Mouse (Mus musculus) macrophage (primary cell): Measurements from ENCODE around the gene Spint2. TPM values are rescaled to one million over a fixed set of nuclear protein-coding genes. Genes with fewer than 3 reads are reported as not detected.
"Not testable (repeated sequence)": the region's sequence is repeated elsewhere in the genome, so short reads cannot be mapped to it uniquely, and the experiment has no call there.

Experiments
- H3K27ac ChIP-seq: fragments of 350-480 bp; formaldehyde crosslinking; 2 replicates; pipeline ENCODE4 v1.9.0; 2021
- H3K36me3 ChIP-seq: fragments of 350-480 bp; formaldehyde crosslinking; 2 replicates; pipeline ENCODE4 v1.9.0; 2021; ENCODE audit errors: inconsistent target
- H3K4me3 ChIP-seq: fragments of 350-480 bp; formaldehyde crosslinking; 2 replicates; pipeline ENCODE4 v1.9.0; 2021; ENCODE audit errors: inconsistent target
- H3K79me2 ChIP-seq: fragments of 350-480 bp; formaldehyde crosslinking; 2 replicates; pipeline ENCODE4 v1.9.0; 2021; ENCODE audit errors: inconsistent target
- WGBS: methylation state at CpG from one replicate; pipeline ENCODE4 v1.1.7; 2026; ENCODE audit warnings: inconsistent platforms; ENCODE audit not compliant: missing documents; 5-methylcytosine and 5-hydroxymethylcytosine counted together
- polyA plus RNA-seq: library from polyadenylated mRNA; stranded (reverse); fragments of 250-400 nt; gene quantifications from 3 replicates; pipeline ENCODE4 v1.2.4, GENCODE M21; 2018; ENCODE audit warnings: inconsistent platforms

Spint2 gene
- polyA plus RNA-seq, 1 experiment from 2014 or later = 0.72 TPM

- 52% methylated on average over 15 of the region's 19 CpGs for WGBS
- H3K4me3 ChIP-seq = no peak overlapping the region
- H3K79me2 ChIP-seq = no peaks in the 10 kb centered on the region
- no peak overlapping the region for H3K27ac ChIP-seq
- H3K36me3 ChIP-seq = peaks cover 9% of the 10 kb centered on the region; the same call in 1 of the 2 replicates
Measured at GRCm38 (mm10) chr7:29247706-29248105, 34.0 kb downstream of the Spint2 start.

- Histone ChIP-seq H3K4me3 (no peak overlapping the region), H3K79me2 (no peaks in the 10 kb centered on the region; the same call in 1 of the 2 replicates), H3K27ac (no peak overlapping the region), H3K36me3 (peaks cover 9% of the 10 kb centered on the region; the same call in 1 of the 2 replicates)
- 29% methylated on average over 7 of the region's 16 CpGs for WGBS
Measured at GRCm38 (mm10) chr7:29247314-29247700, 34.4 kb downstream of the Spint2 start.

GRCm38 (mm10) chr7:29246619-29247313, 34.9 kb downstream of the Spint2 start:
- WGBS = 91% methylated on average over 21 of the region's 21 CpGs
- Histone ChIP-seq H3K79me2 (peaks cover 3% of the 10 kb centered on the region; the same call in 1 of the 2 replicates), H3K4me3 (no peak overlapping the region), H3K27ac (no peak overlapping the region), H3K36me3 (peaks cover 9% of the 10 kb centered on the region; the same call in 1 of the 2 replicates)

GRCm38 (mm10) chr7:29246015-29246414, 35.7 kb downstream of the Spint2 start:
- no peak overlapping the region for H3K27ac ChIP-seq
- H3K36me3 ChIP-seq = peaks cover 9% of the 10 kb centered on the region; the same call in 1 of the 2 replicates
- H3K4me3 ChIP-seq = no peak overlapping the region
- H3K79me2 ChIP-seq = peaks cover 9% of the 10 kb centered on the region; the same call in 1 of the 2 replicates
- WGBS = 91% methylated on average over 5 of the region's 5 CpGs

- H3K4me3 ChIP-seq = no peak overlapping the region
- H3K79me2 ChIP-seq = peaks cover 19% of the 10 kb centered on the region; the same call in 1 of the 2 replicates
- peaks cover 9% of the 10 kb centered on the region; the same call in 1 of the 2 replicates for H3K36me3 ChIP-seq
- 96% methylated on average over 7 of the region's 7 CpGs for WGBS
- H3K27ac ChIP-seq = no peak overlapping the region
Measured at GRCm38 (mm10) chr7:29244732-29245416, 36.8 kb downstream of the Spint2 start.

- H3K36me3 ChIP-seq = no peaks in the 10 kb centered on the region
- under 1% methylated on average over 60 of the region's 60 CpGs for WGBS
- peaks cover 31% of the 10 kb centered on the region; the same call in 1 of the 2 replicates for H3K79me2 ChIP-seq
Measured at GRCm38 (mm10) chr7:29238019-29238967, 43.4 kb downstream of the Spint2 start, which contains the start of gene Yif1b. Gene Yif1b (plus strand): TSS chr7:29238329.

GRCm38 (mm10) chr7:29237596-29237995, 44.1 kb downstream of the Spint2 start:
- WGBS = 24% methylated on average over 6 of the region's 6 CpGs
- H3K4me3 ChIP-seq = peak overlapping the region; percentile 7; the same call in 1 of the 2 replicates

More at GRCm38 (mm10) chr7:29238019-29238967, 43.4 kb downstream of the Spint2 start, which contains the start of gene Yif1b:
- Histone ChIP-seq H3K27ac (peak within 1 kb of the TSS; percentile 83), H3K4me3 (peak within 1 kb of the TSS; percentile 73)

GRCm38 (mm10) chr7:29236593-29236992, 45.1 kb downstream of the Spint2 start:
- Histone ChIP-seq H3K79me2 (peaks cover 34% of the 10 kb centered on the region), H3K27ac (no peak overlapping the region), H3K4me3 (no peak overlapping the region), H3K36me3 (no peaks in the 10 kb centered on the region)
- WGBS = 95% methylated on average over 4 of the region's 4 CpGs

More at GRCm38 (mm10) chr7:29237596-29237995, 44.1 kb downstream of the Spint2 start:
- Histone ChIP-seq H3K27ac (peak overlapping the region; percentile 83), H3K79me2 (peaks cover 32% of the 10 kb centered on the region; the same call in 1 of the 2 replicates)
- not testable (repeated sequence) for H3K36me3 ChIP-seq

GRCm38 (mm10) chr7:29234661-29235060, 47.1 kb downstream of the Spint2 start:
- Histone ChIP-seq H3K27ac (no peak overlapping the region), H3K4me3 (no peak overlapping the region), H3K79me2 (peaks cover 36% of the 10 kb centered on the region), H3K36me3 (no peaks in the 10 kb centered on the region)
- 95% methylated on average over 5 of the region's 5 CpGs for WGBS

GRCm38 (mm10) chr7:29233745-29234144, 48.0 kb downstream of the Spint2 start:
- no peak overlapping the region for H3K4me3 ChIP-seq
- H3K79me2 ChIP-seq = peaks cover 36% of the 10 kb centered on the region
- peak overlapping the region; percentile 22 for H3K27ac ChIP-seq
- no peaks in the 10 kb centered on the region for H3K36me3 ChIP-seq
- 20% methylated on average over 6 of the region's 6 CpGs for WGBS

- 1% methylated on average over 52 of the region's 62 CpGs for WGBS
Measured at GRCm38 (mm10) chr7:29232247-29233013, 49.3 kb downstream of the Spint2 start, which contains the start of gene Kcnk6. Gene Kcnk6 (minus strand): TSS chr7:29232515.

GRCm38 (mm10) chr7:29231517-29231916, 50.2 kb downstream of the Spint2 start:
- Histone ChIP-seq H3K4me3 (peak overlapping the region; percentile 63), H3K36me3 (no peaks in the 10 kb centered on the region), H3K27ac (peak overlapping the region; percentile 53), H3K79me2 (peaks cover 51% of the 10 kb centered on the region)
- 75% methylated on average over 3 of the region's 3 CpGs for WGBS

More at GRCm38 (mm10) chr7:29232247-29233013, 49.3 kb downstream of the Spint2 start, which contains the start of gene Kcnk6:
- H3K79me2 ChIP-seq = peaks cover 42% of the 10 kb centered on the region
- no peaks in the 10 kb centered on the region for H3K36me3 ChIP-seq
- peak within 1 kb of the TSS; percentile 53 for H3K27ac ChIP-seq
- H3K4me3 ChIP-seq = peak within 1 kb of the TSS; percentile 66

- Histone ChIP-seq H3K79me2 (peaks cover 61% of the 10 kb centered on the region), H3K36me3 (0 out of 2 replicates have a peak, but pooled peaks cover 6% of the 10 kb centered on the region), H3K27ac (no peak overlapping the region), H3K4me3 (no peak overlapping the region)
- 80% methylated on average over 3 of the region's 3 CpGs for WGBS
Measured at GRCm38 (mm10) chr7:29230560-29230959, 51.2 kb downstream of the Spint2 start.
